Mouse (Mus musculus) liver, adult (tissue): ENCODE results near the gene Ifitm10.

Source experiments
- GATA4 ChIP-seq: IDR thresholded peaks from 2 replicates; pipeline ENCODE4 v1.6.1; 2014; ENCODE audit warnings: mild to moderate bottlenecking, low read length; ENCODE audit not compliant: insufficient replicate concordance

Ifitm10 gene

DNA sequence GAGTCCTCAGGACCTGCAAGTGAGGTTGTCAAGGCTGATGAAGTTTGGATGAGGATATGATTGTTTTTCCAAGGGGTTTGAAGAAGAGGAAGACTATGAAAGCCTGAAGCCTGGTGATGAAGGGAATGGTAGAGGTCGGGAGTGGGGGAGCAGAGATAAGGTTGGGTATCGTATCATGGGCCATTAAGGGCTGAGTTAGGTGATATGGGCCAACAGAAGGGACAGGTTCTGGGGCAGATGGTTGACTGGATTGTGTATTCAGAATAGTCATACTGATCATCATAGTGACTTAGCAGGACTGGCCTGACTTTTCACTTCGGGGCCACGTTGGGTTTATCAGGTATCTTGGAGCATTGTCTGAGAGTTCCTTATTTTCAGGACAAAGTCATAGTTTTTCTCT lies 21.9 kb upstream of the Ifitm10 start:
- TF ChIP-seq GATA4: no peak

GRCm38 (mm10) chr7:142394261-142395190 lies 21.0 kb upstream of the Ifitm10 start:
- no peak for TF ChIP-seq GATA4

- no peak for TF ChIP-seq GATA4
Measured at GRCm38 (mm10) chr7:142393191-142393590, 19.6 kb upstream of the Ifitm10 start.

GRCm38 (mm10) chr7:142391609-142392008 lies 18.1 kb upstream of the Ifitm10 start:
- TF ChIP-seq GATA4: no peak

DNA sequence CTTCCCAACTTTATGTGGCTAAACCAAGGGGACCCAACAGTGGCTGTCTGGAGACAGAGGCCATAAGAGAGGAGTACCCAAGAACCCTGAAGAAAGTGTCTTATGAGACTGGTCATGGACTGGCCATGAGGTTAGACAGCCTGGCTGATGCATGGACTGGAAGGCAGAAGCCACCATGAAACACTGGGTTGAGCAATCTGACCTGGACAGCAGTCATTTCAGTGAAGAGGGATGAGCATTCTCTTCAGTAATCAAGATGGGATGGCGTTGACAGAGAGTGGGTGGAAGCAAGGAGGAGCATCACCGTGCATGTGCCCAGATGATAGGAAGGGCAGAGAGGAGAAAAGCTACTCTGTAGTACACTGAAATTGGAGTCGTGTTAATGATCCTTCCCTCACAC lies 17.6 kb upstream of the Ifitm10 start:
- no peak for TF ChIP-seq GATA4

DNA sequence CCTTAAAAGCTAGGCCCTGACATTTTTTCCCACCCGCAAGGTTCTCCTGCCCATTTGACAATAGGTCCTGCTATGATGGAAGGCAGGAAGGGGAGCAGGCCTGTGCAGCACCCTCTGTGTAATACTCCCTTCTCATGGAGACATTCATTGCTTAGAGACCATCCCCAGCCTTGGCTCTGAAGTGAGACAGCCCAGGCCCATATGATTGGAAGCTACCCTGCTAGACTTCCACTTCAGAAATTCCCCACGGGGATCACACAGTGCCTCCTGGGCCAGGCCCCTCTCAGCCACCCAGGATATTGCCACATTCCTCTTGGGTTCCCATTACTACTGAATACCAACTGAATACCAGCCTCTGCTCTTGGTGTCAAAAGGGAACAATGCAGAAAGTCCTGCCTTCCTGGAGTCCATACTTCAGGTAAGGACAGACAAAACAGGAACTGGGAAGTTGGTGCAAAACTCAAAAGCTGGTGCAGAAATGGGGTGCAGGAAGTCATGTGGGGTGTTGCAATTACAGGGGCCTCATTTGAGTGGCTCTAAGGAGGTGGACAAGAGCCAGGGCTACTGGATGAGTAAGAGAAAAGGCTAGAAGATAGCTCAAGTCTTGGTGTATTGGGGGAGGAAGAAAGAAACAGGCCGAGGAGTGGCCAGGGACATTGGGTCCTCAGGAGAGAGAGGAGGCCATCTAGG lies 16.6 kb upstream of the Ifitm10 start:
- no peak for TF ChIP-seq GATA4

- no peak for TF ChIP-seq GATA4
Measured at GRCm38 (mm10) chr7:142388740-142389139, 15.2 kb upstream of the Ifitm10 start.

DNA sequence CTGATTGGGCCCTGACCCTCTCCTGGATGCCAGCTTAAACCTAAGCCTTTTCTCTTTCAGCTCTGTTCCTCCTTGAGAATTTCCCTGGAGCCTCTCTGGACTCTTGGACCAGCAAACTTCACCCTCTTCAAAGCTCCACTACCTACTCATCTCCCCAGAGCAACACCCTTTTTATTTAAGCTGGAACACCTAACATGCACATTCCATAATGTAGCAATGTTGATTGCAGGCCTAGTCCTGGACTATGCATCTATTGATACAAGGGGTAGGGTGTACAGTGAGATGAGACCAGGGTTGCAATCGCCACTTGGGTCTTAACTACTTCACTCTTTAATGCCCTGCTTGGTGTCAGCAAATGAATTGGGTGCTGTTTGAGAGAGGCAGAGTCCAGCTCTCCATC lies 14.6 kb upstream of the Ifitm10 start:
- no peak for TF ChIP-seq GATA4

DNA sequence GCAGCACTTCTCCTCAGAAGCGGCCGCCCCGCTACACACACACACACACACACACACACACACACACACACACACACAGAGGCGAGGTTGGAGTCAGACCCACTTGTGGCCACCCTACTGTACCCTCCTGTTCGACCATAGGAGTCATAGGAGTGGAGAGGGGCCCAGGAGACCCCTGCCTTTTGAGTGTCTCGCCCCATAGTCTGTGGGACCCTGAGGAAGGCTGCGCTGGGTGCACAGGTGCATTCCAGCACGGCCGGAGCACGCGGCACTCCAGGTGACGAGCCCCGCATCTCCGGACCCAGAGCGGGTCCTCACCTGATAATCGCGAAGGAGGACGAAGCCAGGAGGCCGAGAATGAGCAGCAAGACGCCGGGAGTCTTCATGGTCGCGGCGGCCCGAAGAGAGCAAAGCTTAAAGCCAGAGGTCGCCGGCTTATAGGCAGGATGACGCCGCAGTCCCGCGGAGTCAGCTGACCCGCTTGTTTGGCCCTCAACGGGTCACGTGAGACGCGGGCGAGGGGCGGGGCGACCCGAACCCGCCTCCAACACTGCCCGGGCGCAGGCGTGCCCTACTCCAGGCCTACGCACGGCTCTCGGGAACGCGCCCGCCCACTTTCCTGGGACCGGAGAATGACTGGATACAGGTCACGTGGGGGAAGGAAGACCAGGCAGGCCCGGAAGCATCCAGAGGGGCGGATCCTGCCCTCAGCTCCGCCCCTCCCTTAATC lies 14.0 kb upstream of the Ifitm10 start, which contains the start of gene Ctsd:
TSS of gene Ctsd (minus strand) at position 620 of the 730 bp plus-strand sequence.
- no peak for TF ChIP-seq GATA4

- no peak for TF ChIP-seq GATA4
Measured at GRCm38 (mm10) chr7:142386621-142387201, 13.2 kb upstream of the Ifitm10 start.

DNA sequence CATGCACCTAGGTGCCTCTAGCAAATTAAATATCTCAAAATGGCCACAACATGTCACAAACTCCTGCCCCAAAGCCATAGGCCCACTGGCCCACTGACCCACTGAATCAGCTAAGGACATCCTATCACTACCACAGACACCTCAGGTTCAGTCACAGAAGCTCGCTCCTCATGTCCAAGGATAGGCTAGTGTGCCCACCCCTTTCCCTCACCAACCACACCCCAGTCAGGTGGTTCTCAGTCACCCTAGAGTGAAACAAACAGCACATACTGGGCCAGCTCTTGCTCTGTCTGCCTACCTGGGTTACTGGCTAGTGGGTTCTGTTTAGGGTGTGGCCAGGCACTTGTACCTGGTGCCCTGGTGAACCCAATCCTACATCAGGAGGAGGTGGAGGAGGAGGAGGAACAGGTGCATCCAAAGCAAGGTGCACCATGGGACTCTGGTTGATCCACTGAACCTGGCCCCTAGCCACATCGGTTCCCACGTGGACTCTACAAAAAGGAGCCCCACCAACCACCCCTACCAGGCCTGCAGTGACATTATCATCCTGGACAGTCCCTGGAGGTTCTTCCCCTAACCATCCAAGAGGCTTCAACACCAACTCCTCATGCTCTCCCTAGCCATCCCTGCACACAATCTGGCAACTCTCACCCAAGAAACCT lies 12.3 kb upstream of the Ifitm10 start:
- no peak for TF ChIP-seq GATA4

- TF ChIP-seq GATA4: no peak
Measured at GRCm38 (mm10) chr7:142384306-142384705, 10.8 kb upstream of the Ifitm10 start.

GRCm38 (mm10) chr7:142382567-142382966 lies 9.0 kb upstream of the Ifitm10 start, which contains the start of gene Gm49369:
Gene Gm49369, minus strand, starts transcription at chr7:142382667.
- no peak for TF ChIP-seq GATA4

DNA sequence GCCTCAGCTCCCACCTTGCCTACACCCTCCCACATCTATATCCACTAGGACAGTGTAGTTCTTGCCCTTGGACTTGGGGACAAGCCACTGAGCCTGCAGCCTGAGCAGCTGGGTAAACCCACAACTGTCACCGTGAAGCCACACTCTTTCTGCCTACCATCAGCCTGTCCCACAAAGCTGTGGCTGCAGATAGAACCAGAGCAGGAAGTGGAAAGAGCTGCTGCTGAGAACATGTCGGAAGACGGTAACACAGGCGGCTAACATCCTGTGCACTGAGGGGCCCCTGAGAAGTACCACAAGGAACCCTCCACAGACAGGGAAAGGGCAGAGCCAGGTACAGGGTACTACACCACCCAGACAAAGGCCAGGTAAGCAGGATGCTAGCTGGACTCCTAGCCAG lies 7.6 kb upstream of the Ifitm10 start:
- TF ChIP-seq GATA4: no peak
